8 mouse cellular contexts compared by ENCODE assay signal in genomic region chr1:80757650-80757976, GRCm38 (mm10). TPM values are rescaled to one million over a fixed set of nuclear protein-coding genes. Genes with fewer than 3 reads are reported as not detected.
DNase-seq lines count a peak whose midpoint lies in the region; ATAC-seq lines count a peak whose summit lies in the region.

No protein-coding gene starts in this region.

- no peaks in the 10 kb centered on the region for H3K9me3 ChIP-seq in forebrain, embryonic 14.5 days (replicated peaks; ENCODE audit: control insufficient read depth, low read length)
- H3K9me3 ChIP-seq in liver, embryonic 13.5 days (replicated peaks), result no peaks in the 10 kb centered on the region

- peak; percentile 24 for DNase-seq in layer of hippocampus, adult 11-12 months (ENCODE audit: low spot score)
- no peak for DNase-seq in layer of hippocampus, adult 9-11 months
- peak; percentile 16 for DNase-seq in brain, embryonic 18.5 days (ENCODE audit: low read depth, low spot score)
- no peak for DNase-seq in forebrain, embryonic 14.5 days (ENCODE audit: low spot score)
- no peak for DNase-seq in liver, embryonic 13.5 days
- DNase-seq in adrenal gland, postnatal 4 days (ENCODE audit: low spot score in 2 of 2), result no peak
- no peak for DNase-seq in retina, postnatal 1 day

- H3K36me3 ChIP-seq in forebrain, embryonic 14.5 days (ENCODE audit: control insufficient read depth, insufficient read depth, low read length), result no peaks in the 10 kb centered on the region
- H3K36me3 ChIP-seq in liver, embryonic 13.5 days, result no peaks in the 10 kb centered on the region

- H3K4me1 ChIP-seq in forebrain, embryonic 14.5 days (ENCODE audit: control insufficient read depth, insufficient read depth, low read length), result peaks cover 4% of the 10 kb centered on the region
- H3K4me1 ChIP-seq in liver, embryonic 13.5 days (replicated peaks), result peaks cover 12% of the 10 kb centered on the region

- peak overlapping the region; percentile 65; the same call in 1 of the 2 replicates for H3K9ac ChIP-seq in forebrain, embryonic 14.5 days (ENCODE audit: low read length)
- no peak overlapping the region for H3K9ac ChIP-seq in liver, embryonic 13.5 days

- H3K4me2 ChIP-seq in forebrain, embryonic 14.5 days (ENCODE audit: low read length), result peak overlapping the region; percentile 95
- H3K4me2 ChIP-seq in liver, embryonic 13.5 days, result peak overlapping the region; percentile 67

- H3K27me3 ChIP-seq in forebrain, embryonic 14.5 days (replicated peaks; ENCODE audit: control insufficient read depth, insufficient read depth, low read length), result peaks cover 12% of the 10 kb centered on the region; the same call in 1 of the 2 replicates
- peaks cover 35% of the 10 kb centered on the region for H3K27me3 ChIP-seq in liver, embryonic 13.5 days

- peak; percentile 21; the same call in 1 of the 2 replicates for ATAC-seq in forebrain, embryonic 14.5 days
- 0 out of 2 replicates have a peak, but pooled peaks have one; percentile 5 for ATAC-seq in liver, embryonic 13.5 days (ENCODE audit: low read depth)
- no peak for ATAC-seq in activated CD4-positive, CD25-positive, alpha-beta regulatory T cell, adult 4 months

- peak overlapping the region; percentile 54 for H3K4me3 ChIP-seq in forebrain, embryonic 14.5 days (ENCODE audit: low read depth, low read length)
- H3K4me3 ChIP-seq in liver, embryonic 13.5 days (replicated peaks), result peak overlapping the region; percentile 59

- WGBS in forebrain, embryonic 14.5 days, result 2% methylated on average over 6 of the region's 6 CpGs
- WGBS in liver, embryonic 13.5 days (ENCODE audit: insufficient replicate concordance), result 0% methylated on average over 6 of the region's 6 CpGs

- no peak overlapping the region for H3K27ac ChIP-seq in forebrain, embryonic 14.5 days (ENCODE audit: low read depth, low read length)
- no peak overlapping the region for H3K27ac ChIP-seq in liver, embryonic 13.5 days

RNA-seq across cellular contexts. Expression of gene Dock10, which starts 0.7 kb away (rescaled TPM):
- polyA plus RNA-seq in forebrain, embryonic 14.5 days (2014; fragmentation: Nextera tagmentation; extraction: Ambion mirVana), result 1.6 and 1.9 TPM in 2 replicates
- 2.2 and 3.2 TPM in 2 replicates for polyA plus RNA-seq in liver, embryonic 13.5 days (2015; fragmentation: Nextera tagmentation; extraction: Ambion mirVana)
- polyA plus RNA-seq in activated CD4-positive, CD25-positive, alpha-beta regulatory T cell, adult 4 months (2017; shearing (Covaris generic)), result 100 to 1,000 TPM in 1 of 2 experiments, 10 to 100 TPM in 1; 93.0 to 114 TPM
- total RNA-seq in adrenal gland, postnatal 4 days (2021), result 10 to 100 TPM; 31.1 to 33.7 TPM

Comparison
In these comparisons a context has a peak if more than half of its experiments do, and no peak if none do; other contexts are left out.
1. DNase-seq: peak in layer of hippocampus, adult 11-12 months (single experiment) and brain, embryonic 18.5 days (single experiment); none in layer of hippocampus, adult 9-11 months (single experiment), forebrain, embryonic 14.5 days (single experiment), liver, embryonic 13.5 days (single experiment), adrenal gland, postnatal 4 days (0 of 2) and retina, postnatal 1 day (single experiment).
2. RNA of gene Dock10, which starts 0.7 kb away (polyA plus RNA-seq): 93.0 to 114 TPM in activated CD4-positive, CD25-positive, alpha-beta regulatory T cell, adult 4 months; 2.2 to 3.2 TPM in liver, embryonic 13.5 days and 1.6 to 1.9 TPM in forebrain, embryonic 14.5 days; every median in the first group is over 10 times any median in the second.